Mouse (Mus musculus): ENCODE data around the gene Anks1. TPM values are rescaled to one million over a fixed set of nuclear protein-coding genes. Genes with fewer than 3 reads are reported as not detected.
"Not testable (repeated sequence)": the region's sequence is repeated elsewhere in the genome, so short reads cannot be mapped to it uniquely, and the experiment has no call there.

Anks1 gene
- polyA plus RNA-seq, 1 experiment = 19.8 TPM

DNA sequence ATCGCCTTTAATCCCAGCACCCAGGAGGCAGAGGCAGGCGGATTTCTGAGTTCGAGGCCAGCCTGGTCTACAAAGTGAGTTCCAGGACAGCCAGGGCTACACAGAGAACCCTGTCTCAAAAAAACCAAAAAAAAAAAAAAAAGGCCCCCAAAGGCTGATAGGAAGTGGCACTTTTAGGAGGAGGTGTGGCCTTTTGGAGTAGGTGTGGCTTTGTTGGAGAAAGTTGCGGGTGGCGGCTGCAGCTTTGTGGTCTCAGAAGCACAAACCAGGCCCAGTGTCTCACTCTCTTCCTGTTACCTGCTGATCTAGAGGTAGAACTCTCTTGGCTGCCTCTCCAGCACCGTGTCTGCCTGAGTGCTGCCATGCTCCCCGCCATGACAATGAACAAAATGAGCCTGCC lies 54.0 kb downstream of the Anks1 start:
- DNase-seq (ENCODE audit: low read depth, low spot score) = not testable (repeated sequence)
- 86% methylated on average over 7 of the region's 7 CpGs for WGBS

DNA sequence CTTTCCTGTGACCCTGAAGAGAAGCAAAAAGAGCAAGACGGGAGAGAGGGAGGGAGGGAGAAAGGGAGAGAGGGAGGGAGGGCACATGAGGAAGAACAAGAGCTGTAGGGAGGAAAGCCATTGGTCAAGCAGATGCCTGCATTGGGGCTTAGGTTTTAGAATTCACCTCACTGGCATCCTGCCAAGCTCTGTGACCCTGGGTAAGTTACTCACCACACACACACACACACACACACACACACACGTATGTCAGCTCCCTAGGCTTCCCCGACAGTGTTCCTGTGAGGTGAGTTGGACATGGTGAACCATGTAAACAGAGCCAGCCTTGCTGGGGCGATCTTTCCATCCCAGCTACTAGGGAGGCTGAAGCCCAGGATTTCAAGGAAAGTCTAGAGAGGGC lies 55.5 kb downstream of the Anks1 start:
- 69% methylated on average over 4 of the region's 4 CpGs for WGBS
- no peak for DNase-seq (ENCODE audit: low read depth, low spot score)

DNA sequence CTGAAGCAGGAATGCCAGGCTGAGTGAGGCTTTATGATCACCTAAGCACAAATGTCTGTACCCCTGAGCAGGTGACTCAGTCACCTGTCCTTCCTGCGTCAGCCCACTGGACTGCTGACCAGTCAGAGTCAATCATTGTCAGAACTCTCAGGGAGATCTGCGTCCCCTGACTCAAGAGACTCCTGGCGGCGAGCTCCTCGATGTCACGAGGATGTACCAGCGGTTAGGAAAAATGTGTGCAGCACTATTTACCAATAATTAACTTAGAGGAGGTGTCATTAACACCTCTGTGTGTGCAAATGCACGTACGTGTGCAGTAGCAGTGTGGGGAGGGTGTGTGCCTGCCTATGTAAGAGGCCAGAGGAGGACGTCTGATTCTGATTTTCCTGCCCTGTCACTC lies 56.2 kb downstream of the Anks1 start:
- 68% methylated on average over 10 of the region's 10 CpGs for WGBS
- no peak for DNase-seq (ENCODE audit: low read depth, low spot score)

DNA sequence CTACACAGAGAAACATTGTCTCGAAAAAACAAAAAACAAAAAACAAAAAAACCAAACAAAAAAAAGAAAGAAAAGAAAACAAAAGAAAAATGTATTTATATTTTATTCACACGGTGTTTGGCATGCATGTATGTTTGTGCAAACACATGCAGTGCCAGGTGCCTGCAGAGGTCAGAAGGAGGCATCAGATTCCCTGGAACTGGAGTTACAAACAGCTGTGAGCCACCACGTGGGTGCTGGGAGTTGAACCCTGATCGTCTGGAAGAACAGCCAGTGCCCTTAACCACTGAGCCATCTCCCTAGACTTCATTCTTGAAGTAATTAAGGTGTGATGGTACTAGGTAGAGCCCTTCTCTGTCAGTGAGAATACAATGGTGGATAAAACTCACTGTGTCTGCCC lies 57.0 kb downstream of the Anks1 start:
- 42% methylated on average over 4 of the region's 4 CpGs for WGBS
- DNase-seq (ENCODE audit: low read depth, low spot score) = no peak

DNA sequence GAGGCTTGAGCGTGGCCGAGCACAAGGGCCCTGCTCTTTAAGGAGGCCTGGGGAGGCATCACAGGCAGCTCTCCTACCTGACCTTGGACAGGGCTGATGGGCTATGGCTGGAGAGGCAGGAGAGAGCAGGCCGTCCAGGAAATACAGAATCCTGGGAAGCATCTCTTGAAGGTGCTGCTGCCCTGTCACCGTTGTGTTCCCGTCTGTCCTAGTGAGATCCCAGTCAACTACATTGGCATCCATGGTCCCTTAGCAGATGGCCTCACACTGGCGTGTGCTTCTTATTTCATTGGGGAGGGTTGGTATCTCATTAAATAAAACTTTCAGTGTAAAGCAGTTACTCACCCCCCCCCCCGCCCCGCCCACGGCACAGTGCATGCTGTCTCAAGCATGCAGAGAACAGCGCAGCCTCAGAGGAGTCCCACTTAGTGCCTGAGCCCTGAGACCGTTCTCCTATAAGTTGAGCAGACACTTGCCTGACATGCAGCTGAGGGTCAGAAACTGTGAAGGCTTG lies 57.5 kb downstream of the Anks1 start:
- WGBS = 87% methylated on average over 11 of the region's 11 CpGs
- DNase-seq (ENCODE audit: low read depth, low spot score) = no peak

DNA sequence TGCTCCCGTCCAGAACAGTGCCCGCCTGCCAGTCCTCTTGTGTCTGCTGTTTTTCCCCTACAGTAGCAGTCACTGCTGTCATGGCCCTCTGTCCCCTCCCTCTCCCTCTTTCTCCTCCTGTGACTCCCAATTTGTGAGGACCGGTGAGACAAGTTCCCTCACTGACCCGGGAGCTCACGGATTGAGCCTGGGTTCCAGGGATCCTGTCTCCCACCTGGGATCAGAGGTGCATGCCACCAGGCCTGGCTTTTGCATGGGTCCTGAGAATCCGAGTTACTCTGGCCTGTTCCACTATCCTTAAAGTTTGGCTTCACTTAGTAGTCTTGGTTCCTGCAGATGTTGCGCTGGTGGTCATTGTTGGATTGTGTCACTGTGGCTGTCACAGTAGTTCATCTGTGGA lies 58.4 kb downstream of the Anks1 start:
- 91% methylated on average over 7 of the region's 7 CpGs for WGBS

DNA sequence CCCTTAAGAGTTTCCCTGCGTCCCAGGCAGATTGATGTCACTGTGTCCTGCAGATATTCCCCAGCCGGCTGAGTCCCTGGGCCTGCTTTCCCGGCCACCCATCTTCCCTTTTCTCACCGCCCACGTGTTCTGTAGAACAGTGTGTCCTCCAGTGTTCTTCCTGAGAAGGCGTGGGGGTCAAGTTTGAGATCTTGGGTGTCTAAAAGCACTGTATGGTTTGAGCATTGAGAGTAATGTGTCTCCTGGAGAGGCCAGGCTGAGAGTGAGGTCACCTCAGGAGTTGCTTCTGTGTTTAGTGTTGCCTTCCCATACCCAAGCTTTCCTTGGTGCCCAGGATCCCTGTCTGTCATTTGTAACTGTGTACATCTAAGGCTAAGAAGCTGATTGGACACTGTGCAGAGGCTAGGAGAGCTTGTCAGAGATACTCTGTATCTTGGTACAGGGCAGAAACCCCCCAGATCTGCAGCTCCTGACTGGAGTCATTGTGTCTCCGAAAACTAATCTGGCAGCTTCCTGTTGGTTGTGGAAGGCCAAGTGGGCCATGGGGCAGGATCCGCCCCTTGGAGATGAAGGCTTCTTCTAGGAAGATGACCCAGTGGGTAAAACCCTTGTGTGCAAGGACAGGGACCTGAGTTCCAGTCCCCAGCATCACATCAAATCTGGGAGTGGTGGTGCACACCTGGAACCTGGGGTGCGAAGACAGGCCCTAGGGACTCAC lies 59.1 kb downstream of the Anks1 start:
- DNase-seq (ENCODE audit: low read depth, low spot score) = no peak
- WGBS = 80% methylated on average over 9 of the region's 9 CpGs

More for the DNA sequence above, 58.4 kb downstream of the Anks1 start:
- no peak for DNase-seq (ENCODE audit: low read depth, low spot score)

DNA sequence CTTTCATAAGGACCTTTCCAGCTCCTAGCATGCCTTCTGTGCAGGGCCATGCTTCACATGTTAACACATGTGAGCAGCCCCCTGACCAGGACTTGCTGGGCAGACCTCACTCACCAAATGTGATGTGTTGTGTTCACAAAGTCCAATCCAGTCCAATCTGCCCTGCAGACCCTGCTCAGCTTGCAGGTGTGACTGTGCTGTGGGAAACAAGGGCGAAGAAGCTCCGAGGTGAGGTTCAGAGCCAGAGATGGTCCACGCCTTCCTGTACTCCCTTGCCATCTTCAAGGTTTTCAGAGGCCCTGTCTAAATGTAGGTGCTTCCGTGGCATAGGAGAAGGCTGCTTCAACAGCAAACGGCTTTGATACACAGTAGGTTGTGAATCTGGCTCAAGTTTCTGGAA lies 59.8 kb downstream of the Anks1 start:
- WGBS = 86% methylated on average over 5 of the region's 5 CpGs
- no peak for DNase-seq (ENCODE audit: low read depth, low spot score)

DNA sequence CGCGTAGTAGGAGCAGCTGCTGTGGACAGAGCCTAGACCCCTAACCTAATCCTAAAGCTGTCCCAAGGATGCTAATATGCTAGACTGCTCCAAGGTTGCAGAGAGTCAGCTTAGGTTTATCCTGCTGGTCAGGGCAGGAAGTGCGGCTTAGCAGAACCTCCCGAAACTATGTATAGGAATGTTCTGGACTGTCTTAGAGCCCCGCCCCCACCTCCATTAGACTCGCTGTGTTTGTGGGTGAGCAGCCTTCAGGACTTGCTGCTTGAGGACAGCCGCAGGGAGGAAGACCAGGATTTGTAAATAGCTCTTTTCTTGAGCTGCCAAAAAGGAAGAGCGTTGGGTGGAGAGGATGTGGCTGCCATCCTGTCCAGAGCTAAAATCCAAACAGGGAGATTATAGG lies 60.3 kb downstream of the Anks1 start:
- DNase-seq (ENCODE audit: low read depth, low spot score) = no peak
- WGBS = 57% methylated on average over 8 of the region's 8 CpGs

DNA sequence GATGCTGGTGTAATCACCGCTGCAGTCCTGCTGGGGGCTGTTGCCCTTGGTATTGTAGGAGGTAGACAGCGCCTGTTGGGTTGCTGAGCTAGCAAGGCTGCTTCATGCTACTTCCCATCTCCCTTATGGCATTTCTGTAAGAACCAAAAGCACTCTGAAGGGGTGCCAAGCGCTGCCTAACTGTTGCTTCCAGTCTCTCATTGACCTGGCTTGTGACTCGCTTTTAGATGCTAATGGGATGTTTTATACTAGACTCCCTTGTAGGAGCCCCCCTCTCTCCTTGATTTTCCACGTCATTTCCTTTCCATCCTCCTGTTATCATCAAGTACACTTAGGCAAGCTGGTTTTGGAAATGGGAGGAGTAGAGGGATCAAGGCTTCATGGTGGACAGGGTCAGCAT lies 60.8 kb downstream of the Anks1 start:
- DNase-seq (ENCODE audit: low read depth, low spot score) = no peak
- WGBS = 95% methylated on average over 5 of the region's 5 CpGs

DNA sequence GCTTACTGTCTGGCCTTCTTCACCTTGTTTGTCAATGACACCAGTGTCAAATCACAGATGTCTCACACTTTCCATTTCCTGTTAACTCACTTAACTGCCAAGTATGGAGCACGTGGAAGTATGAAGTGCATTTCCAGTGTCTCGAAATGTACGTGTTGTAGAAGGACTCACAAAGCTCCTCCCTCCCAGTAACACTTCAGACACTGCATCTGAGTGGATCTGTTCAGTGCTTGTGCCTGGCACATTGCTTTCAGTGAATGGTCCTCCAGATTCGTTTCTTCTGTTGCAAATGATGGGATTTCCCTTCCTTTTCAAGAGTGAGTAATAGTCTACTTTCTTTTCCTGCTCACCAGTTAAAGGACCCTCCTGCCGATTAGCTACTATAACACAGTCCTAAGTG lies 61.2 kb downstream of the Anks1 start:
- no peak for DNase-seq (ENCODE audit: low read depth, low spot score)
- 71% methylated on average over 5 of the region's 5 CpGs for WGBS

DNA sequence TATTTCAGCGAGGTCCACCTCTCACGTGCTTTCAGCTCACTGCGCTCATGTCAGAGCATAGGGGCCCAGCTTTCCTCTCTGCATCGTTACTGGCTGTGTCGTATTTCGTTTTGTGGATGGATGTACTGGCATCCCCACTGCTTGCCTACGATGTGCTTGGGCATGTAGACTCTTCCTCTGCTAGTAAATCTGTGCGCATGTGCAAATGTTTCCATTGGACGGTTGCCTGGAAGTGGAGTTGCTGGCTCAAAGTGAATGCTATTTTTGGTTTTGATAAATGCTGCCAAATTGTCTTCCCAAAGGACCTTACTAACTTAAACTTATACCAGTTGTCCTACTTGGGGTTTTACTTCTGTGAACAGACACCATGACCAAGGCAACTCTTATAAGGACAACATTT lies 62.4 kb downstream of the Anks1 start:
- WGBS = 66% methylated on average over 9 of the region's 9 CpGs

DNA sequence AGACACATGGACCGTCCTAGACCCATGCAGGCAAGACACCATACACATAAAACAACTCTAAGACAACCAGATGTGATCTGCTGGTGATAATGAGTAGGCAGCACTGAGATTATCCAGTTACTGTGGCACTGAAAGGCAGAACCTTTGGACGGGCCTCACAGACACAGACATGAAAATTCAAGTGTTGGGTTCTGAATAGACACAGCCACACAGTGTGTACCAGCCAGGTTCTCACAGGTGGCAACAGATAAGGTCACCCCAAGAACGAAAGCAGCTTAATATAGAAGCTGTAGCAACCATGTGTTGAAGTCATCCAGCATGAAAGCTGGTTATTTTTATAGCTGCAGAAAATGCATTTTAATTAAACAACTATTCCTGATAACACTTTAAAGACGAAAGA lies 64.2 kb downstream of the Anks1 start:
- WGBS = 89% methylated on average over 4 of the region's 4 CpGs
- no peak for DNase-seq (ENCODE audit: low read depth, low spot score)

More for the DNA sequence above, 62.4 kb downstream of the Anks1 start:
- no peak for DNase-seq (ENCODE audit: low read depth, low spot score)

DNA sequence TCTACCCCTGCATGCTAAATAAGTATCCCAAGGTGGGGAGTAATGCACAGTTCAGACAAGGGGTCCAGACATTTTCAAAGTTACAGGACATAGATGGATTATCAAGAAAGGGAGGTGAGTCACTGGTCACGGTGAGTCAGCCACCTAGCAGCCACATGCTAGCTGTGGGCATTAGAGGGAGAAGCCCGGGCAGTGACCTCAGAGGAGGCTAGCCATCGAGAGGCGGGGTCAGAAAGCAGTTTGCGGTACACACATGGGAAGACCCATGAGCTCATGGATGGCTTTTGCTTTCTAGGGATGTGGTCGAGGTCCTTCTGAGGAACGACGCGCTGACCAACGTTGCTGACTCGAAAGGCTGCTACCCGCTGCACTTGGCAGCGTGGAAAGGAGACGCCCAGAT lies 67.2 kb downstream of the Anks1 start:
- no peak for DNase-seq (ENCODE audit: low read depth, low spot score)
- WGBS = 88% methylated on average over 14 of the region's 14 CpGs

DNA sequence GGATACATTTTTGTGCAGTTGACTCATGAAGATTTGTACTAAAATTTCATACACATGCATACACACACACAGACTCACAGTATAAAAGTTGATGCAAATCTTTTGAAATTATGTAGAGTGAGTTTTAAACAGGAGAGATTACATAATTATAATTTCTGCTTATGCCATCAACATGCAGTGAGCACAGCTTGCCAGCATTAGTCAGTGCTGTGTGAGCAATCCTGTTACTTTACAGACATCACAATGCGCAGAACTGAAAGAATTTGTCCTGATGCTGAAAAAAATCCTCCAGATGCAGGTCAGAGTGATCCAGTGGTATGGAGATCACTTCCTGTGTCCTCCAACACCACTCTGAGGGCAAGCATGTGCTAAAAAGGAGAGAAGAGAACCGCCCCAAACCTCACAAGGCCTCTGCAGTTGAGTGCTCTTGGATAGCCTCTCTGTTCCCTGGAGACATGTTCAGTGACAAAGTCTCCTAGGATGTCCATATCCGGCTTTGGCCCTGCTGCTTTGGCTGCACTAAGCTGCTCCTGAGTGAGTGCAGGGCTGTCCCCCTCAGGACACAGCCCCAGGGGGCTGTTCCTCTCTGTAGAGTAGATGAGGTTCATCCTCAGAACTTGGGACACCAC lies 68.0 kb downstream of the Anks1 start:
- DNase-seq (ENCODE audit: low read depth, low spot score) = no peak
- 95% methylated on average over 3 of the region's 3 CpGs for WGBS

DNA sequence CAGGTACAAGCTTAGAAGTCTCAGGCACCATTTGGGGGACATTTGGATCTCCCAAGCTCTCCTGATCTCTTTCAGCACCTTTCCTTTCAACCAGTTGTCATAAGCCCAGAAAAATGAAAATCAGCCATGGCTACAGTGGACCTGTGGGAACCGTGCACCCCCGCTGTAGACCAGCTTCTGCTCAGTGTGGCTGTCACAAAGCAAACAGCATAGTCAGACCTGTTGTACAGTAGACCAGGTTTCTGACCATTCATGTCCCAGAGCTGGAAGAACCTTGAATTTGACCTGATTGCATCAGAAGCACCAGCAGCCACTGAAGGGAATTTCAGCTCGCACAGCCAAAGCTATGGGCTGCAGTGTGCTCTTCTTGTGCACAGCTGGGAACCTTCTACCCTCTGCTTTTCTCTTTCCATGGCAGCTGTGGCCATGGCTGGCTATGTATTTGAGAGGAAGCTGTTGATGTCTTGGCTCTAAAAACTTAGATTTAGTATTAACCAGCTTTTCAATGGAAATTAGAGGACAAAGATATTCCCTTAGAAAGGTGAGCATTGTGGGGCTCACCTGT lies 71.4 kb downstream of the Anks1 start:
- DNase-seq (ENCODE audit: low read depth, low spot score) = no peak
- WGBS = 93% methylated on average over 3 of the region's 3 CpGs

DNA sequence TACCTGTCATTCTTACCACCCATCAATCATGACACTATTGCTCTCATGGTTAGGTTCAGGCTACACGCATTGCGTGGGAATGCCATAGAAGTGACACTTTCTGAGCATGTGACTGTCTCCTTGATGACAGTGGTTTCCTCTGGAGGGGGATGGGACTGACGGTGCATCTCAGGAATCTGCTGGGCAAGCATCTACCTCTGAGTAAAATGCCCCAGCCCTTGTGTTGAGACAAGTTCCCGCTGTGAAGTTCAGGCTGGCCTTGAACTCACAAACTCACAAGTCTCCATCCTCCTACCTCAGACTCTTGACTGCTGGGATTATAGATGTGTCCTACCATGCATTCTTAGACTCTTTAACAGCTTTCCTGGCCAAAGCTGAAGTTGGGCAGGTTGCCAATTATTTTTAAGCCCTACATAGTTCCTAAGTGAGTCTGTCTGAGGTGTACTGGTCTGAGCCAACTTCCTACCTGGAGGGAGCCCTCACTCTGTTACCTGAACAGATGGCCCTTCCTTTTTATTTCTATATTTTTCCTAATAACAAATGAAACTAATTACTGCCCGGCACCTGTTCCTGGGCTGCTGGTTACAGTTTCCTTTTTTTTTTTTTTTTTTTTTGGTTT lies 72.5 kb downstream of the Anks1 start:
- WGBS = 87% methylated on average over 5 of the region's 5 CpGs
- DNase-seq (ENCODE audit: low read depth, low spot score) = no peak

DNA sequence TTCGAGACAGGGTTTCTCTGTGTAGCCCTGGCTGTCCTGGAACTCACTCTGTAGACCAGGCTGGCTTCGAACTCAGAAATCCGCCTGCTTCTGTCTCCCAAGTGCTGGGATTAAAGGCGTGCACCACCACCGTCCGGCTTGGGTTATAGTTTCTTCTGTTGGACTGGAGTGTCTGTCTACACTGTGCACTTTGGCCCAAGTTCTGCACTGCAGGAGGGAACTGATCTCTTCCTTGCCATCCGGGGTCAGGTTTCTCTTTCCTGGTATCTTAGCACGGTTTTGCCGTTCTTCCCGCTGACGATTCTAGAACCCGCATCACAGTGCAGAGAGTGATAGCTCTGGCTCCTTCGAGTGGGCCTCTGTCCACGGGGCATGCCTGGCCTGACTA lies 73.0 kb downstream of the Anks1 start:
- not testable (repeated sequence) for DNase-seq (ENCODE audit: low read depth, low spot score)
- WGBS = 88% methylated on average over 14 of the region's 14 CpGs

DNA sequence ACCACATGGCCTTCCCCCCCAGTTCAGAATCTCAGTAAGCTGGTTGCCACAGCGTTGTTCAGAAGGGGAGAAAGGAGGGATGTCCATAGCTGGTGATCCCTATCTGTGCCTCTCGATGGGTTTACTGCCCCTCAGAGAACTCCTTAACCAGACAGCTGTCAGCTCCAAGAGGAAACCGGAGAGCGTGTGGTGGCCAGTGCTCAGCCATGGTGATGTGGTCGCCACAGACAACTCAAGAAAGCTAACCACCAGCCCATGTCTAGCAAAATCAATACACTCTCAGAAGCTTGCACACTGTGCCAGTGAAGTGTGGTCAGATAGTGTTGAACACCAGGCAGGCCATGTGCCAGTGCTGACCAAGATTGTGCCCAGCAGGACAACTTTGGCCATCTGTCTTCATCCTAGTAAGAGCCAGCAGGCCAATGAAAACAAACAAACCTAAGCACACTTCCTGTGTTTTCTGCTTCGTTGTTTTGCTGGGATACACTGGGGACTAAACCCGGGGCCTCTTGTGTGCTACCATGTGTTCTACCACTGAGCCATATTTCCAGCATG lies 73.7 kb downstream of the Anks1 start:
- DNase-seq (ENCODE audit: low read depth, low spot score) = no peak
- 78% methylated on average over 7 of the region's 7 CpGs for WGBS

DNA sequence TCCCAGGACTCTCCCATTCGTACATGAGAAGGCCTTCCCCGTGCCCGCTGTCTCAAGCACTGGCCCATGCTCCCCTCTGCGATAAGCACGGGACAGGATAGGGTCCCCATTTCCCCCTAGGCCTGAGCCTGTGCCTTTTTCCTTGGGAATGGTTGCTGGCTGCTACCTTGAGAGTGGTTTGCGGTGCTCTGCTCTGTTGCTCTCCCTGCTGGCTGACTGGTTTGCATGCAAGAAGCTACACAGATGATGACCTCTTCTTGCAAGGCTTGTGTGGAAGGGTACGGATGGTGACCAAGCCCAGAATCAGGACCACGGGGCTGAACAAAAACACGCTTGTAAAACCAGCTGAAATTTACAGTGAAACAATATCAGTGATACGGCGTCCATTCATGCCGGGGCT lies 75.3 kb downstream of the Anks1 start:
- DNase-seq (ENCODE audit: low read depth, low spot score) = no peak
- 88% methylated on average over 12 of the region's 12 CpGs for WGBS
